Mouse (Mus musculus) CH12.LX (cell line): ENCODE data around the gene Ltv1. TPM values are rescaled to one million over a fixed set of nuclear protein-coding genes. Genes with fewer than 3 reads are reported as not detected.
"Not testable (repeated sequence)": the region's sequence is repeated elsewhere in the genome, so short reads cannot be mapped to it uniquely, and the experiment has no call there.

Experiments used
- DNase-seq: peaks from one replicate; pipeline ENCODE4 v3.0.0-alpha.2; 2013; ENCODE audit errors: extremely low read depth
- H3K27ac ChIP-seq: 2 replicates; pipeline ENCODE4 v1.5.1; 2012; ENCODE audit warnings: low read depth, mild to moderate bottlenecking, control low read depth, moderate library complexity; ENCODE audit not compliant: insufficient read depth
- H3K27me3 ChIP-seq: replicated peaks from 2 replicates; pipeline ENCODE3; 2012; ENCODE audit warnings: inconsistent platforms
- H3K36me3 ChIP-seq, 2 experiments: replicated peaks in 1 of 2; 2 replicates each; pipeline versions ENCODE3 to v1.6.1; 2012; ENCODE audit warnings: inconsistent platforms in 1 of 2, low read length in 1 of 2, mild to moderate bottlenecking in 1 of 2, mixed read lengths in 1 of 2, moderate library complexity in 1 of 2; ENCODE audit not compliant: control insufficient read depth in 1 of 2, insufficient read depth in 1 of 2
- H3K4me1 ChIP-seq, 2 experiments: 2 replicates each; pipeline ENCODE4 v1.6.1; 2012; ENCODE audit warnings: inconsistent platforms in 1 of 2, moderate library complexity in 1 of 2; ENCODE audit not compliant: insufficient read depth in 2 of 2, control insufficient read depth in 1 of 2
- H3K4me2 ChIP-seq: 2 replicates; pipeline ENCODE4 v1.6.1; 2012; ENCODE audit warnings: low read depth, mild to moderate bottlenecking, control low read depth; ENCODE audit not compliant: poor library complexity, insufficient read depth, severe bottlenecking
- H3K4me3 ChIP-seq, 3 experiments: fragments of 150-350 bp in 1 of 3; sonication (generic) in 1 of 3; replicated peaks in 1 of 3; 2 replicates each; pipeline versions ENCODE3 to v1.5.1; 2011 to 2012; ENCODE audit warnings: low read depth in 2 of 3, low read length in 2 of 3, mild to moderate bottlenecking in 2 of 3, moderate library complexity in 2 of 3, control low read depth in 1 of 3, improper control_type of control experiment in 1 of 3, inconsistent platforms in 1 of 3, mixed read lengths in 1 of 3; ENCODE audit not compliant: poor library complexity in 1 of 3
- H3K79me2 ChIP-seq: replicated peaks from 2 replicates; pipeline ENCODE4 v1.6.1; 2012; ENCODE audit warnings: mild to moderate bottlenecking, moderate library complexity; ENCODE audit not compliant: control insufficient read depth, poor library complexity, insufficient read depth, severe bottlenecking; ENCODE audit errors: extremely low read depth
- H3K9ac ChIP-seq: 2 replicates; pipeline ENCODE4 v1.6.1; 2012; ENCODE audit warnings: low read depth, mild to moderate bottlenecking, control low read depth, moderate library complexity; ENCODE audit not compliant: insufficient read depth
- H3K9me3 ChIP-seq: replicated peaks from 2 replicates; pipeline ENCODE3; 2012; ENCODE audit warnings: low read length, inconsistent platforms, mixed read lengths
- CHD1 ChIP-seq: IDR thresholded peaks from 2 replicates; pipeline ENCODE4 v1.6.1; 2012; ENCODE audit warnings: low read depth, low read length, improper control_type of control experiment, inconsistent platforms
- CHD2 ChIP-seq: IDR thresholded peaks from 2 replicates; pipeline ENCODE4 v1.6.1; 2011; ENCODE audit warnings: low read length, improper control_type of control experiment
- ELF1 ChIP-seq: IDR thresholded peaks from 2 replicates; pipeline ENCODE4 v1.6.1; 2014; ENCODE audit warnings: low read depth, mild to moderate bottlenecking, inconsistent platforms, low read length, improper control_type of control experiment
- EP300 ChIP-seq: IDR thresholded peaks from 2 replicates; pipeline ENCODE4 v1.6.1; 2011; ENCODE audit warnings: low read length, improper control_type of control experiment
- ETS1 ChIP-seq: conservative IDR thresholded peaks from 2 replicates; pipeline ENCODE4 v1.6.1; 2012; ENCODE audit warnings: low read depth, mild to moderate bottlenecking, inconsistent platforms, low read length, improper control_type of control experiment, moderate library complexity
- MAFK ChIP-seq: IDR thresholded peaks from 2 replicates; pipeline ENCODE4 v1.6.1; 2011; ENCODE audit warnings: low read length, improper control_type of control experiment; ENCODE audit not compliant: insufficient replicate concordance
- MAZ ChIP-seq: IDR thresholded peaks from 2 replicates; pipeline ENCODE4 v1.6.1; 2012; ENCODE audit warnings: low read depth, mild to moderate bottlenecking, inconsistent platforms, low read length, improper control_type of control experiment, moderate library complexity
- MXI1 ChIP-seq: IDR thresholded peaks from 2 replicates; pipeline ENCODE4 v1.6.1; 2011; ENCODE audit warnings: mild to moderate bottlenecking, low read depth, low read length, improper control_type of control experiment
- NELFE ChIP-seq: IDR thresholded peaks from 2 replicates; pipeline ENCODE4 v1.6.1; 2011; ENCODE audit warnings: low read depth, low read length, improper control_type of control experiment
- NRF1 ChIP-seq: IDR thresholded peaks from 2 replicates; pipeline ENCODE4 v1.6.1; 2014; ENCODE audit warnings: low read depth, mild to moderate bottlenecking, inconsistent platforms, low read length, improper control_type of control experiment, moderate library complexity
- POLR2A ChIP-seq: IDR thresholded peaks from 2 replicates; pipeline ENCODE4 v1.6.1; 2011; ENCODE audit warnings: low read depth, mild to moderate bottlenecking, improper control_type of control experiment, low read length
- RAD21 ChIP-seq: IDR thresholded peaks from 2 replicates; pipeline ENCODE4 v1.6.1; 2011; ENCODE audit warnings: low read depth, mild to moderate bottlenecking, low read length, improper control_type of control experiment, moderate library complexity
- TBP ChIP-seq: conservative IDR thresholded peaks from 2 replicates; pipeline ENCODE4 v1.6.1; 2011; ENCODE audit warnings: low read depth, low read length, improper control_type of control experiment
- TCF12 ChIP-seq: IDR thresholded peaks from 2 replicates; pipeline ENCODE4 v1.6.1; 2014; ENCODE audit warnings: low read depth, mild to moderate bottlenecking, inconsistent platforms, low read length, improper control_type of control experiment
- UBTF ChIP-seq: IDR thresholded peaks from 2 replicates; pipeline ENCODE4 v1.6.1; 2012; ENCODE audit warnings: low read depth, mild to moderate bottlenecking, inconsistent platforms, low read length, improper control_type of control experiment, moderate library complexity
- USF2 ChIP-seq: conservative IDR thresholded peaks from 2 replicates; pipeline ENCODE4 v1.6.1; 2011; ENCODE audit warnings: low read depth, low read length, improper control_type of control experiment
- ZC3H11A ChIP-seq: IDR thresholded peaks from 2 replicates; pipeline ENCODE4 v1.6.1; 2012; ENCODE audit warnings: low read depth, mild to moderate bottlenecking, inconsistent platforms, low read length, improper control_type of control experiment
- ZKSCAN1 ChIP-seq: IDR thresholded peaks from 2 replicates; pipeline ENCODE4 v1.6.1; 2012; ENCODE audit warnings: low read depth, inconsistent platforms, low read length, improper control_type of control experiment, borderline replicate concordance
- ZNF384 ChIP-seq: IDR thresholded peaks from 2 replicates; pipeline ENCODE4 v1.6.1; 2012; ENCODE audit warnings: low read depth, low read length, improper control_type of control experiment, inconsistent platforms
- dilution Hi-C: fragments of 300-500 bp; cut with MboI; formaldehyde crosslinking; loops from 2 replicates; pipeline ENCODE4 v1.14.3; 2020; ENCODE audit warnings: low sequenced_read_pairs; ENCODE audit not compliant: extremely low pct_unique_long_range_greater_than_20kb, extremely low pct_ligation_motif_present
- in situ Hi-C: fragments of 300-500 bp; cut with MboI; formaldehyde crosslinking; loops from 3 replicates; pipeline ENCODE4 v1.14.3; 2019; ENCODE audit warnings: low sequenced_read_pairs, low pct_ligation_motif_present, low pct_unique_long_range_greater_than_20kb, mixed read lengths
- polyA plus RNA-seq: library from polyadenylated mRNA; unstranded; fragments of >175 nt; gene quantifications from 2 replicates; pipeline ENCODE4 v1.2.1, GENCODE M21; 2012; ENCODE audit warnings: low read depth; ENCODE audit not compliant: insufficient read length
- total RNA-seq, 2 experiments: library from RNA; depleted of rRNA; stranded (reverse); fragments of 300-350 nt in 1 of 2; fragments of >200 nt in 1 of 2; gene quantifications; 2 replicates each; pipeline ENCODE4 v1.2.3; 2012 to 2014

Ltv1 gene
- total and polyA plus RNA-seq, 3 experiments = 32.1 to 93.4 (median 66.0) TPM

- Histone ChIP-seq H3K27ac (no peak overlapping the region), H3K9ac (no peak overlapping the region), H3K4me3 (no peak overlapping the region), H3K4me2 (no peak overlapping the region), H3K27me3 (no peaks in the 10 kb centered on the region), H3K9me3 (peaks cover 4% of the 10 kb centered on the region), H3K36me3 (no peaks in the 10 kb centered on the region), H3K79me2 (no peaks in the 10 kb centered on the region), H3K4me1 (no peaks in the 10 kb centered on the region)
- no peak for DNase-seq
- dilution Hi-C loops = no loop called here
- in situ Hi-C loops = no loop called here
- TF ChIP-seq CHD2 (no peak), ZC3H11A (no peak), EP300 (no peak), ELF1 (no peak), TCF12 (no peak), MAZ (no peak), RAD21 (no peak), UBTF (no peak), MXI1 (no peak), TBP (no peak), NRF1 (no peak), NELFE (no peak), ZKSCAN1 (no peak), CHD1 (no peak), ETS1 (no peak), USF2 (no peak), POLR2A (no peak)
Observed at GRCm38 (mm10) chr10:13199234-13199633, 6.3 kb upstream of the Ltv1 start.

DNA sequence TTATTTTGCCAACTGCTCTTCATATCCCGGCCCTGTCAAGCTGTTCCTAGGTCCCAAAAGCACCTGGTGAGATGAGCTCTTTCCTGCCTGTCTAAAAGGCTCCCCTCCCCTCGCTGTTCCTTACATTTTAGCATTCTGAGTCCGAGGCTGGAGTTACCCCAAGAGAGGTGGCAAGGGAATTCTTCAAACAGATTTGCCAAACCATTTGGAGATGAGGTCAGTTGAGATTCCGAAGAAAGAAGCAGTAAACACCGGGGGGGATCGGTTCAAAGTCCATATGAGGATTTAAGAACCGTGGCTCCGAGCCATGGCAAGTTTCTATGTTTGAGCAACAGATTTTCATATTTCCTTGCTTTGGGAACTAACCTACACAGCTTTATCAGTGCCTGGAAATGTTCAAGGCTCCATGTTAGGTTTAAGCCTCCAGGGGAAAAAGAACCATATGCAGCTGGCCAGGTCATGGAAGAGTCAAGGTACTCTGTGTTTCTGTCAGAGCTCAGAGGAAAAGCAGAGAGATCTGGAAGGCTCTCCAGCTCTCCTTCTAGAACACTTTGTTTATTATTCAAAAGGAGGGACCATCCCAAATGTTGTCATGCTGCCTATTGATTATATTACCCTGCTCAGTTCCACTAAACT is 4.0 kb upstream of the Ltv1 start:
- Histone ChIP-seq H3K9me3 (peaks cover 4% of the 10 kb centered on the region), H3K4me3 (no peak overlapping the region), H3K4me1 (peaks cover 0 to 6% of the 10 kb centered on the region in 2 experiments; a peak in 2 of 4 replicates), H3K36me3 (no peaks in the 10 kb centered on the region), H3K4me2 (no peak overlapping the region), H3K9ac (no peak overlapping the region), H3K27ac (no peak overlapping the region), H3K79me2 (peaks cover 5% of the 10 kb centered on the region), H3K27me3 (no peaks in the 10 kb centered on the region)
- dilution Hi-C loops = no loop called here
- no peak for DNase-seq
- in situ Hi-C loops = no loop called here
- TF ChIP-seq ZNF384 = no peak
- no peak for TF ChIP-seq MAFK

DNA sequence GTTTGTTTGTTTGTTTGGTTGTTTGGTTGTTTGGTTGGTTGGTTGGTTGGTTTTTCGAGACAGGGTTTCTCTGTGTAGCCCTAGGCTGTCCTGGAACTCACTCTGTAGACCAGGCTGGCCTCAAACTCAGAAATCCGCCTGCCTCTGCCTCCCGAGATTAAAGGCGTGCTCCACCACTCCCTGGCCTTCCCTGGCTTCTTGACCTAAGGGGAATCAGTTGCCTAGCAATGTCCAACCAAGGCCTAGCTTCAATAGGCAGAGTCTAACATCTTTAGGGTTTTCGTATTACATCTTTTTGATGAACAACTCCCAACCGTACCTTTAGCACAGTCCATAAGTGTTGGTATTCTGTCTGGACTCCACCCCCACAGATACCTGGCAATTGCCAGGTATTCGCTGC is 528 bp upstream of the Ltv1 start:
- H3K9me3 ChIP-seq, H3K9ac ChIP-seq, H3K27me3 ChIP-seq, DNase-seq, H3K27ac ChIP-seq, in situ Hi-C loops, H3K4me2 ChIP-seq, H3K79me2 ChIP-seq, dilution Hi-C loops: not testable (repeated sequence)
- Histone ChIP-seq H3K36me3 (peaks cover 19 to 22% of the 10 kb centered on the region in 2 experiments), H3K4me3 (peak overlapping the region in 1 of 3 experiments; percentile 43), H3K4me1 (peaks cover 3 to 18% of the 10 kb centered on the region in 2 experiments; a peak in 2 of 4 replicates)
